Mouse (Mus musculus): ENCODE measurements around the gene Sac3d1. TPM values are rescaled to one million over a fixed set of nuclear protein-coding genes. Genes with fewer than 3 reads are reported as not detected.
A peak's percentile ranks its signal among the peaks of the same experiment; 100 is the strongest.

The Sac3d1 gene
- polyA plus RNA-seq, 1 experiment, result 30.4 TPM

DNA sequence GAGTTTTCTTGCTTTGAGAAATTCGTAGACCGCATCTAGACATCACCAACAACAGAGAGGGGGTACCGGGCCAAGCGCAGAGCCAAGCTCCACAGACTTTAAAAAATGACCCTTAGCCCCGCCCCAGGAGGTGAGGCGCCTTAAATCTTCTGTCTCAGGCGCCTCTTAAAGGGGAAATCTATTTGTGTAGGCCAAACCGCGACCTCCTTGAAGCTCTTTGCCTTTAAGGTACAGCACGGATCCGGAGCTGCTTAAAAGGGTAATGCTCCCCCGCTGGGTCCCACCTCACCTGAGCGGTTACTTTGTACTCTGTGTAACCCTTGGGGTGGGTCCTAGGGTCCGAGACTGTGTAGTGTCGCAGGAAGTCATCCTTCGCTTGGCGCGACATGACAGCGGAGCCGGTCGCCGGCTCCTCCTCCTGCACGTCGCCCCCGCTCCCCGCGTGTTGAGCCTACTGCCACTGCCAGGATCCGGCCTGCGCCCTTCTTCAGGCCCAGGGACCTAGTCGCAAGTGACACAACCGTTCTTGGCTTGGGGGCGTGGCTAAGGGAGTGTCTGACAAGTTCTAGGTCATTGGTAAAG, 9.4 kb upstream of the Sac3d1 start, which contains the start of gene Snx15:
Gene Snx15 (minus strand): TSS at position 545 of the 582 bp plus-strand sequence.
- under 1% methylated on average over 32 of the region's 32 CpGs for WGBS
- H3K27ac ChIP-seq (ENCODE audit: insufficient read depth, low read length), result peak within 1 kb of the TSS; percentile 94
- no peaks in the 10 kb centered on the region for H3K4me1 ChIP-seq (ENCODE audit: control insufficient read depth, insufficient read depth, insufficient read length)
- no peaks in the 10 kb centered on the region for H3K36me3 ChIP-seq (ENCODE audit: control insufficient read depth, insufficient read depth, low read length)
- peak within 1 kb of the TSS; percentile 67 for H3K4me3 ChIP-seq (ENCODE audit: extremely low read depth, insufficient read depth, insufficient read length)
- no peak for TF ChIP-seq CTCF (IDR thresholded peaks at IDR 0.05; ENCODE audit: extremely low read depth, insufficient read depth, insufficient read length, insufficient replicate concordance)
- peak; percentile 28; the same call in 1 of the 2 replicates for TF ChIP-seq POLR2A (IDR thresholded peaks at IDR 0.05; ENCODE audit: low read depth, low read length)
- H3K27me3 ChIP-seq (ENCODE audit: control insufficient read depth, insufficient read depth, low read length), result no peaks in the 10 kb centered on the region
- DNase-seq (ENCODE audit: low read depth in 1 of 2, low spot score in 2 of 2), result peak; percentile 93 to 96

DNA sequence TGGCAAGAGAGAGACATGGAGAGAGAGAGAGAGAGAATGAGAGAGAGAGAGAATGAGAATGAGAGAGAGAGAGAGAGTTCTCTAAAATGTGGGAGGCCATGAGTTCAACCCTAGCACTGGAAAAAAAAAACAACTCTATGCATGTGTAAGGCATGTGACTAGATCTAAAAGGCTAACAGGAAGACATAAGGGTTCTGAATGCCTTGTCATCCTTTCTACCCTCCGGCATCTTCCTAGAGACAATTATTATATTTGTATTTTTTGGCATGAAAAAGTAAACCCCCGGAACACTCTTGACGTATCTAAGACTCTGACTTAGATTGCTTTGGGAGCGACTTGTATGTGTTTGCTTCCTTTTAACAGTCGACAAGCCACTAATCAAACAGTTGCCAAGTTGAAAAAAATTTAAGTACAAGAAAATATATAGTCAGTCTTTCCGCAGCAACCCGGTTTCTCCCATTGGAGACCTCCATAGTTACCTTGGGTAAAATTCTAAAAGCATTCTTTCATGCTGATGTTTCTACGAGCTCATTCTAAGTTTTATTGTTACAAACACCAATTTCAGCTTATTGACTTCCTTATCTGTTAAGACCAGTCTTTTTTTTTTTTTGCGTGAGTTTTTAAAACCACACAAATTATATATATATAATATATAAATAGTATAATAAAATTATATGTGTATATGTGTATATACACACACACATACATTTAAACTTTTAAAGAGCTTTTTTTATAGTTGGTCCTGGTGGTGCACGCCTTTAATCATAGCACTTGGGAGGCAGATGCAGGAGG, 8.5 kb upstream of the Sac3d1 start:
- Histone ChIP-seq H3K27me3 (ENCODE audit: control insufficient read depth, insufficient read depth, low read length) (no peaks in the 10 kb centered on the region), H3K4me3 (ENCODE audit: extremely low read depth, insufficient read depth, insufficient read length) (peak overlapping the region; percentile 39; the same call in 1 of the 2 replicates), H3K36me3 (ENCODE audit: control insufficient read depth, insufficient read depth, low read length) (no peaks in the 10 kb centered on the region), H3K4me1 (ENCODE audit: control insufficient read depth, insufficient read depth, insufficient read length) (no peaks in the 10 kb centered on the region), H3K27ac (ENCODE audit: insufficient read depth, low read length) (peak overlapping the region; percentile 94)
- no peak for DNase-seq (ENCODE audit: low read depth in 1 of 2, low spot score in 2 of 2)
- TF ChIP-seq POLR2A (IDR thresholded peaks at IDR 0.05; ENCODE audit: low read depth, low read length), result no peak
- 63% methylated on average over 10 of the region's 10 CpGs for WGBS

DNA sequence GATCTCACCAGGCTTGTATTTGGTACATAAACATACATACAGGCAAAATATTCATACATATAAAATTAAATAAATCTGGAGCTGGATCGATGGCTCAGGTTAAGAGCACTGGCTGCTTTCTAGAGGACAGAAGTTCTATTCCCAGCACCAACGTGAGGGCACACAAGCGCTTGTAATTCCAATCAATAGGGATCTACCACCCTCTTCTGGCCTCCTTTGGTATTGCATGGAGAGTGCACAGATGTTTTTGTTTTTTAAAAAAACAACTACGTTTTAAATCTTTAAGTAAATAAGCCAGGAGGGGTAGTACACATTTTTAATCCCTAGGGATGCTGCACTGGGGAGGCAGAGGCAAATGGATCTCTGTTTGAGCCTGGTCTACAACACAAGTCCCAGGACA, 7.8 kb upstream of the Sac3d1 start:
- Histone ChIP-seq H3K27ac (ENCODE audit: insufficient read depth, low read length) (no peak overlapping the region), H3K4me1 (ENCODE audit: control insufficient read depth, insufficient read depth, insufficient read length) (no peaks in the 10 kb centered on the region), H3K27me3 (ENCODE audit: control insufficient read depth, insufficient read depth, low read length) (no peaks in the 10 kb centered on the region), H3K4me3 (ENCODE audit: extremely low read depth, insufficient read depth, insufficient read length) (no peak overlapping the region), H3K36me3 (ENCODE audit: control insufficient read depth, insufficient read depth, low read length) (peaks cover 5% of the 10 kb centered on the region; the same call in 1 of the 2 replicates)
- WGBS, result 30% methylated on average over 4 of the region's 4 CpGs
- TF ChIP-seq POLR2A (IDR thresholded peaks at IDR 0.05; ENCODE audit: low read depth, low read length) (no peak), CTCF (IDR thresholded peaks at IDR 0.05; ENCODE audit: extremely low read depth, insufficient read depth, insufficient read length, insufficient replicate concordance) (peak; percentile 55; the same call in 1 of the 2 replicates)
- peak; percentile 31 to 50 for DNase-seq (ENCODE audit: low read depth in 1 of 2, low spot score in 2 of 2)

DNA sequence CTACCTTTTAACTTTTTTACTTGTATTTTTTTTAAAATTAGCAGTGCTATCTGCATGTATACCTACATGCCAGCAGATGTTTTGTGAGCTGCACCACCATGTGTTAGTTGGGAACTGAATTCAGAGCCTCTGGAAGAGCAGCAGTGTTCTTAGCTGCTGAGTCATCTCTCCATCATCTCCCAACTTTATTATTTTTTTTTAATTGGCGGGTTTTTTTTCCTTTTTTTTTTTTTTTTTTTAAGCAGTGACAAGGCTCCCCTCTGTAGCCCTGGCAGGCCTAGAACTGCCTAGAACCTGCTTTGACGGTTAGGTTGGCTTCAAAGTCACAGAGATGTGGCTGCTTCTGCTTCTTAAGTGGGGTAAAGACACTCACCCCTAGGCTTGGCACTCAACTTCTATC, 6.4 kb upstream of the Sac3d1 start:
- WGBS, result 76% methylated on average over 2 of the region's 2 CpGs
- TF ChIP-seq POLR2A (IDR thresholded peaks at IDR 0.05; ENCODE audit: low read depth, low read length), result no peak
- TF ChIP-seq CTCF (IDR thresholded peaks at IDR 0.05; ENCODE audit: extremely low read depth, insufficient read depth, insufficient read length, insufficient replicate concordance), result no peak
- Histone ChIP-seq H3K27ac (ENCODE audit: insufficient read depth, low read length) (no peak overlapping the region), H3K27me3 (ENCODE audit: control insufficient read depth, insufficient read depth, low read length) (no peaks in the 10 kb centered on the region), H3K4me3 (ENCODE audit: extremely low read depth, insufficient read depth, insufficient read length) (no peak overlapping the region), H3K36me3 (ENCODE audit: control insufficient read depth, insufficient read depth, low read length) (peaks cover 7% of the 10 kb centered on the region), H3K4me1 (ENCODE audit: control insufficient read depth, insufficient read depth, insufficient read length) (no peaks in the 10 kb centered on the region)
- DNase-seq (ENCODE audit: low read depth in 1 of 2, low spot score in 2 of 2), result no peak

DNA sequence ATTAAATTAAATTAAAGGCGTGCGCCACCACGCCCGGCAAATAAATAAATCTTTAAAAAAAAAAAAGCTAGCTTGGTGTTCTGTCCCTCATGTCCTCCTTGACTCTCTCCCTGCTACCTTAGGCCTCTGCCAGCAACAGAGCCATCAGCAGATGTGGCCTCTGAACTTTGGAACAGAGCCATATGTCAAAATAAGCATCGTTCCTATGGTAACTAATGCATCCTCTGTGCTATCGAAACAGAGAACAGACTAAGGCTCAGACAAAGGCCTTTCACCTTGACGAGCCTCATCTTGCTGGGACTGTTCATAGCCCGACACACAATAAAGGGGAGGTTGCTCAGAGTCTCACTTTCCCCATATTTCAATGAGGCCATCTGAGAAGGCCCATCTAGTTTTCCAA, 4.9 kb upstream of the Sac3d1 start:
- Histone ChIP-seq H3K4me1 (ENCODE audit: control insufficient read depth, insufficient read depth, insufficient read length) (no peaks in the 10 kb centered on the region), H3K27me3 (ENCODE audit: control insufficient read depth, insufficient read depth, low read length) (no peaks in the 10 kb centered on the region), H3K27ac (ENCODE audit: insufficient read depth, low read length) (no peak overlapping the region), H3K4me3 (ENCODE audit: extremely low read depth, insufficient read depth, insufficient read length) (no peak overlapping the region), H3K36me3 (ENCODE audit: control insufficient read depth, insufficient read depth, low read length) (peaks cover 7% of the 10 kb centered on the region)
- TF ChIP-seq POLR2A (IDR thresholded peaks at IDR 0.05; ENCODE audit: low read depth, low read length), result no peak
- no peak for TF ChIP-seq CTCF (IDR thresholded peaks at IDR 0.05; ENCODE audit: extremely low read depth, insufficient read depth, insufficient read length, insufficient replicate concordance)
- DNase-seq (ENCODE audit: low read depth in 1 of 2, low spot score in 2 of 2), result no peak
- WGBS, result 92% methylated on average over 8 of the region's 8 CpGs

DNA sequence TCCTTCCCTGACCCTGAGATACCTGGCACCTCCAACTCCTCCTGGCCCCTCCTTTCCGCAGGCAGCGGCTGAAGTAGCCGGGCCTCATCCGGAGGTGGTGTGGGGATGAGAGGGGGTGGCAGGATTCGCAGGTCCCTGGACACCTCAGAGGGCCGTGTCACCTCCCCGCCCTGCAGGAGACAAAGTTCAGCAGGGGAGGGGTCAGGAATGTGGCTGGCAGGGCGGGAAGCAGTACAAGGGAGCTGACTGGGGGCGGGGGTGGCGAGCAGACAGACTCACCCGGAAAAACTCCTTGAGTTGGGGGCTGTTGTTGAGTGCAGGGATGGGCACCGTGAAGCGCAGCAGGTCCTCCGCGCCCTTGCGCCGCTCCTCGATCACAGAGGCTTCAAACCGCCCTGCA, 3.3 kb upstream of the Sac3d1 start:
- WGBS, result 93% methylated on average over 19 of the region's 19 CpGs
- H3K4me3 ChIP-seq (ENCODE audit: extremely low read depth, insufficient read depth, insufficient read length), result no peak overlapping the region
- no peaks in the 10 kb centered on the region for H3K27me3 ChIP-seq (ENCODE audit: control insufficient read depth, insufficient read depth, low read length)
- H3K36me3 ChIP-seq (ENCODE audit: control insufficient read depth, insufficient read depth, low read length), result peaks cover 7% of the 10 kb centered on the region
- TF ChIP-seq POLR2A (IDR thresholded peaks at IDR 0.05; ENCODE audit: low read depth, low read length), result no peak
- TF ChIP-seq CTCF (IDR thresholded peaks at IDR 0.05; ENCODE audit: extremely low read depth, insufficient read depth, insufficient read length, insufficient replicate concordance), result no peak
- H3K4me1 ChIP-seq (ENCODE audit: control insufficient read depth, insufficient read depth, insufficient read length), result no peaks in the 10 kb centered on the region; the same call in 1 of the 2 replicates
- no peak overlapping the region for H3K27ac ChIP-seq (ENCODE audit: insufficient read depth, low read length)
- DNase-seq (ENCODE audit: low read depth in 1 of 2, low spot score in 2 of 2), result no peak

Measured in spleen, adult 2 months (tissue).